Mouse (Mus musculus) frontal cortex, adult 2 months (tissue): ENCODE measurements at regions not wholly inside any gene's neighbourhood (a gene's known extent, or its start where the extent isn't known, plus 50 kb on each side); places are given as distances from the start of the nearest gene placed in this dataset.

Source experiments
- DNase-seq, 2 experiments: peaks; one replicate each; pipeline ENCODE4 v3.0.0; 2022; ENCODE audit warnings: low spot score in 1 of 2; ENCODE audit errors: extremely low spot score in 1 of 2

DNA sequence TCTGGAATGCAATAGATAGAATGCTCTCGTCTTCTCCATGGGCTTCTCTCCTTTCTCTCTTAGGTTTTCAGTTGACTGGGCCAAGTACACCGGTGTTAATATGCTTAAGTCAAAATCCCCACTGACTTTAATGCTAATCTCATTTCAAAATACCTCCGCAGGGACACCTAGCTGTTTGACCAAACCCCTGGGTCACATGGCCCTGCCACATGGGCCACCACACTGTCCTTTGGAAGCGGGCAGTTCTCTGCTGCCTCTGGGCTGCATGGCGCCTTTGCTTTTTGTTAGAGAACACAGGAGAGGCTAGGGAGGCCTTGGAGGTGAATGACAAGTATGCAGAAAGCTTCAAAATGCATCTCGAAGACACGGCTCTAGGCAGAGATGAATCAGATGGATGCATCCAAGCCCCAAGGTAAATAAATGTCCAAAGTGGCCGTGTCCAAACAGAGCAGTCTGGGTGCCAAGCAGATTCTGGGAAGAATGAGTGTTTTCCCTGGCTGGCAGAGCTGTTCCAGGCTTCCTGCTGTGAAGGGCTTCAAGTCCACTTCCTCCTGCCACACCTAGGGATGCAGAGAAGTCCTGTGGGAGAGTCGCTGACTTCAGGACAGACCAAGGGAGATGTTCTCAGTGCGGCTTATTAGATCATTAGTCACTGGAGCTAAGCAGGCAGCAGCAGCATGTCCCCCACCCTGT lies 147.4 kb upstream of the Klf14 start:
- no peak for DNase-seq

DNA sequence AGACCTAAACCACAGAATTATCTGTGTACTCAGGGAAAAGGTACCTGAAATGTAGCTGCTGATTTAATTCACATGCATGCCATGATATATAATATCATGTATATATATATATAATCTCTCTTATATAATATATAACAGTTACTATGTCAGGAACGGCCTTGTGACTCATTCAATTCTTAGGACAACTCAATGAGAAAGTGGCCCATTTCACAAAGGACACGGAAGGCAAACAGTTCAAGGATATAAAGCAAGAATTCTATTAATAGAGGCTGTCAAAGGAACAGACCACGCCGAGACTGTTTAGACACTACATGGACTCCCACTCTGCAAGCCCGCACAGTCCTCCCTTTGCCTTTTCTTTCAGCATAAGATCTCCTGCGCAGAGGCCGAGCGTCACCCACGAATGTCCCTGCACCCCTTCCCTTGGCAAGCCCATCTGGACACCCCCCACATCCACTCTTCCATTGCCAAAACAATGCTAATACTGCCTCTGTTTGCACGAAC lies 148.0 kb upstream of the Klf14 start:
- no peak for DNase-seq

DNA sequence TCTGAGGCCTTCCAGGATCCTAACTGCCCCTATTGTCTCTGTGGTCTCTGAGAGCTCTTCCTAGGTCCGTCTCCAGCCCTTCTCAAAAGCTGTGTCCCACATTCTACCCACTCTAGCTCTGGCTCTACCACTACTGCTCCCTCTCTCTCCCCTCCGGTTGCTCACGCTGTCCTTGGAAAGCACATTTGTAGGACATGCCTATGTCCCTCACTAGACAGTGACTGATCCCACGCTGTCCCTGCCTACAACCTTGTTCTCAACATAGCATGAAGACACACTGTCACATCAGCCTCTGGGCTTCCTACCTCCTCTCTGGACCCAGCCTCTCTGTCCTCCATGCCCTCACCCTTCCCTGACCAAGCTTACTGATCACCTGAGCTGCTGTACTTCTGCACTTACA lies 148.5 kb upstream of the Klf14 start:
- no peak for DNase-seq

GRCm38 (mm10) chr6:31107916-31108685 lies 149.2 kb upstream of the Klf14 start:
- no peak for DNase-seq

DNA sequence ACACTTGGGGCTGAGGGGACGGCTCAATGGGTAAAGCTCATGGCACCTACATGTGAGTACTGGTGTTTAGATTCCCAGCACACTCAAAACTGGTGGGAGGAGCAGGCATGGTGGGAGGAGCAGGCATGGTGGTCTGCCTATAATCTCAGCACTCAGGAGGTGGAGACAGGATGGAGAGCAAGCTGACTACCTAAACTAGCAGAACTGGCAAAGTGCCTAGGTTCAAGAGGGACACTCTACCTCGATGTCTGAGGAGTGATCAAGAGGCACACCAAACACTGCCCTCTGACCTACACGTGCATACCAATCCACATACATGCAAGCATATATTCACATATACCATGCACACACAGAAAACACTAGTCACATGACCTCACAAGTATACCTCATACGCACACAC lies 150.7 kb upstream of the Klf14 start:
- DNase-seq, result no peak

DNA sequence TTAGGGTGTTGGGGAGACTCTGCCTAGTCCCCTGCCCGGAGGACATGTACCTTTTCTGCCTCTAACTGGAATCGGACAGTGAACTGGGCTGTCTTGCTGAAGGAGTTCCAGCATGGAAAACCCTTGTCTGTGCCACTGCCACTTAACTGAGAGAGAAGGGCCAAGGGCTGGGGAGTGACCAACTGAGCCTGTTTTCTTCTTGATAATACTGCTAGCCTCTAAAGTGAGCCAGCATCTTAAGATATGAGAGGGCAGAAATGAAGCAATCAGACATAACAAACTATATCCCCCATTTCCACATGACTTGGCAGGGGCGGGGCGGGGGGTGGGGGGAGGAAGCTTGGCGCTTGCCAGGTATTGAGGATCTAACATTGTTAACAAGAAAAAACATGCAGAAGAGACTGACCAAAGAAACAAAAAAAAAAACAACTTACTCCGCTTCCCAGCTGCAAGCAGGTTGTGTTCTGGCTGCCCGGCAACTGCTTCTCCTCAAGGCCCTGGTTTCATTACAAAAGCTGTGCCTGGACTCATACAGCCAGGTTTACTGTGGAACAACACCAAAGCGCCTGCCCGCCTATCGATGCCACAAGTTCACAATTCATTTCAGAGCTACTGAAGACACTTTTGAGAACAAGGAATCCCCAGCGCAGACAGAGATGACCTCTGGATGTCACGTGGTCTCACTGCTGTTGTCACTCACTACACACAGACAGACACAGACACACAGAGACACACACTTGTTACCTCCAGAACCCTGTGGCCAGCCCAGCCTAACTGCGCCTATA lies 153.6 kb upstream of the Klf14 start:
- no peak for DNase-seq

DNA sequence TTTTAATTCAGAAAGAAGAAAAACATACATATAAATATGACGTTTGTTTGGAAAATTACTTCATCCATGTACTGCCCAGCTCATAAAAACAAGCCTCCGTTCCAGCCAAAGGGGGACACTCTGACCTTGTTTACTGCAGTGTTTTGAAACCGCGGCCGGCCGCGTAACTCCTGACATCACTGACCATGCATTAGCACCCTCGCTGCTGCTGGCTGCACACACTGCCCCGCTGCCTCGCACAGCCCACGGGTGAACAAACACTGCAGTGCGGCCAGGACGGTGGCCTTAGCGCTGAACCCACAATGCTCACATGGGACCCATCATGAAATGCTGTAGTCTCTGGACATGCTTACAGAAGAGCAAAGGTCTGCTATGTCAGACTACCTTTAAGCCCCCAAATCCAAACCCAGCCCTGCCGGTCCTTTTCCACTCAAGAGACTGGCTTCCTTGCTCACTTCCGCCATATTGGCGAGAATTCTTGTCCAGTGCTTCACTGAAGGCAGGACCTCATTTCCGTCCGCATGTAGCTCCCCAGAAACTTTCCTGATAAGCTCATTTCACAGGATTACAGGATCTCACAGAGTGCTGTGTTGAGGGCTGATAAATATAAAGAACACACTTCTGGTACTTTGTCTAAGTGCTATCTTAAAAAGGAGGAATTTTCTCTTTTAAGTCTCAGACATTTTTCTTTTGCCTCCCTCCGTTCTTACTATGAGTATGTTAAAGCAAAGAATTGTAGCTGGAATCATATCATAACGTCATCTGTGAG lies 154.9 kb upstream of the Klf14 start:
- no peak for DNase-seq

GRCm38 (mm10) chr6:31114336-31115335 lies 155.8 kb upstream of the Klf14 start:
- DNase-seq, result peak in 1 of 2 experiments; percentile 76

- DNase-seq, result no peak
These were observed 156.7 kb upstream of the Klf14 start for GRCm38 (mm10) chr6:31115566-31115965.

GRCm38 (mm10) chr6:31116365-31116764 lies 157.5 kb upstream of the Klf14 start:
- DNase-seq, result no peak

DNA sequence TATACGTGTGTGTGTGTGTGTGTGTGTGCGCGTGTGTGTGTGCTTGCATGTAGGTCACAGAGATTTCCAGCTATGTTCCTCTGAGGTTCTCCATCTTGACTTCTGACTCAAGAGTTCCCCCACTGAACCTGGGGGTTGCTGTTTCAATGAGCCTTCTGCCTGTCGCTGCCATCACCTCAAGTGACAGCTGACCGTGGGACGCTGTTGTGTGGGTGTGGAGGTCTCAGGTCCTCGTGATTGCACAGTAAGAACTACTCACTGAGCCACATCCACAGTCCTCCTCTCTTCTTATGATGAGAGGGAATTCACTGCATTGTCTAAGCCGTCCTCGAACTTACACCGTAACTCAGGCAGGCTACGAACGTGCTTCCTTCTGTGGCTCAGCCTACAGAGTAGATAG lies 158.8 kb upstream of the Klf14 start:
- no peak for DNase-seq

DNA sequence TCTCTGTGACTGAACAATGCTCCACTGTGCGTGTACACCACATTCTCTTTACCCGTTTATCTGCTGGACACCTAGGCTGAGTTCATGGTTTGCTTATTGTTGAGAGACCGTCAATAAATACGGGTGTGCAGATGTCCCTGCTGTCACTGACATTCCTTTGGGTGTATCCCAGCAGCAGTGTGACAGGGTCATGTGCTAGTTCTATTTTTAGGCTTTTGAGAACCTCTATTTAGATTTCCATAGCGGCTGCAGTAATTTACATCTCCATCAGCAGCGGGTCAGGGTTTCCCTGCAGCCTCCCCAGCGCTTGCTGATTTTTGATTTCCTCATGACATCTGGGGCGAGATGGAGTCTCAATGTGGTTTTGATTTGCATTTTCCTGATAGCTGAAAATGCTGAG lies 162.1 kb upstream of the Klf14 start:
- DNase-seq, result no peak

DNA sequence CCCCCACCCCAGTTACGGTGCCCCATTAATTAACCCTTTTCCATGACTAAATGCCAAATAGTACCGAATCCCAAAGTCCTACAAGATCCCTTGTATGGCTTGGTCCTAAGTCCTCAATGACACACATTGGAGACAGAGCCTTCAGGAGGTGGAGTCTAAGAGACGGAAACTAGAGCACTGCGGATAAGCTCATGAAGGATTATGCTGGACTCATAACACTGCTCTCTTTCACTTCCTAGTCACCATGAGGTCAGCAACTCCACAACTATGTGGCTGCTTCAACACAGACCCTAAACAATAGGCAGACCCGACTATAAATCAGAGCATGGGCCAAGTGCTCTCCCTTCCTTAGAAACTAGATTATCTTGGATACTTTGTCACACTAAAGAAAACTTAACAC lies 164.0 kb upstream of the Klf14 start:
- DNase-seq, result no peak

GRCm38 (mm10) chr6:31123342-31123990 lies 164.6 kb upstream of the Klf14 start:
- no peak for DNase-seq

DNA sequence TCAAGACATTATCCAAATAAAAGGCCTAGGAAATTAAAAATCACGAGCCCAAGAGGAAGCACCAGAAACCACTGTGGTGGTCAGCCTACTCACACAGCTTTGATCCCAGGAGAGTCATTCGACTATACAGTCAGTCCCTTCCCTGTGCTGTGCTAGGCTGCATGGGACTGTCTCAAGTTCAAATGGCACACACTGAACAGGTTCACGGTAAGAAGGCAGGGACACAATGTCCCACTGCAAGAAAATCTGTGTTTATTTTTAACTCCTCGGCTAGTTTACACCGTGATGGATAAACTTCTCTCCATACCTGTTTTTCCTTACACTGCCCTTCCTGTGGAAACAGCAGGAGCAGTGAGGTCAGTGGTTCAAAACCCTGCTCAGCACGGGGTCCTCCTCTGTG lies 165.2 kb upstream of the Klf14 start:
- no peak for DNase-seq

DNA sequence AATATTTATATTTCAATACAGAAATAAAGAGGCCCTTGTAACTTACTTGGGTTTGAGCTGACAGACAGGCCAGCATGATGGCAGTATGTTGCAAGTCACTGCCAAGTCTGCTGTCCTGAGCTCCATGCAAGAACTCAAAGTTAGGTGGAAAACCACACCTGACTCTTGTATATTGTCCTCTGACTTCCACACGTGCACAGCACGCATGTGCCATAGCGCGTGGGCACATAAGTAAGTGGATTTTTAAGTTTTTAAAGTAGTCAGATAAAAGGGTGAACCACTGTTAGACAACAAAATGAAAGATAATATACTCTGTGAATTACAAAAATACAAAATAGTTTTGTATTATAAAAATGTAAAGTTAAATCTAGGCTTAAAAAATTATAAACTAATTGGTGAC lies 166.0 kb upstream of the Klf14 start:
- DNase-seq, result no peak

DNA sequence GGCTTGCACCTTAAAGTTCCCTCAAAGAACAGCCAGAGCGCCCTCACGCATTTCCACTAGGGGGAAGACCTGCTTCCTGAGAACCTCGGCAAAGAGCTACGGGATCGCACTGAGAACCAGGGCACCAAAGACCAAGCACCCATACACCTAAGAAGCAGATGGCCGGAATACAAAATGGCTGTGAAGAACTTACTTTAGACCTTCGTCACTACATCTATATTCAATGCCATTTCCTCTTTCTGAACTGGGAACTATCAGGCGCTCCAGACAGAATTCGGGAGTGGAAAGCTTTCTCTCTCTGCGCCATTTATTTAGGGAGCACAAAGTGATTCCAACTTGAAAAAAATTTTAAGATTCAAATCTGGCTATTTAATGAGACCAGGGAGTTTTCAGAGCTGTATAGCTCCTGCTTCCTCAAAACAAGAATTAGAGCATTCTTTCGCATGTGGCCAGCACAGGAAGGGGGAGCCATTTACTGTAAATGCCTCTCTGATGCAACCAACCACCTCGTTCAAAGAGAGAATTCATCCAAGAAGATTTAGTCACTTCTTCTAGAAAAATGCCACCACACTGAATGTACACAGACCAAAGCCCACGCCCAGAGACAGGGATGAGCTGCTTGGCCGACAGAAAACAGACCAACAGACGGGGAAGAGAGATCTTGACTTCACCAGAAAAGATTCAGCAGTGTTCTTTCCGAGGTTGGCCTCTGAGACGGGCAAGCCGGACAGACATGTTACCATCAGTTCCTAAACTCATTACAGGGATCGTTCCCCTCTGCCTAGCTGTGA lies 166.6 kb upstream of the Klf14 start:
- peak in 1 of 2 experiments; percentile 61 for DNase-seq
